Mouse (Mus musculus) gastrocnemius, postnatal 14 days (tissue): ENCODE data around the gene Lypd6b. TPM values are rescaled to one million over a fixed set of nuclear protein-coding genes. Genes with fewer than 3 reads are reported as not detected.

Experiments used
- DNase-seq: peaks from one replicate; pipeline ENCODE4 v3.0.0; 2021; ENCODE audit warnings: mixed read lengths
- intact Hi-C: fragments of 180-260 bp; cut with DNase I; formaldehyde crosslinking; loops from one replicate; pipeline ENCODE4 v1.15.1; 2025; ENCODE audit warnings: low total_unique reads
- long read RNA-seq, 2 experiments: library from polyadenylated mRNA; stranded (forward); transcript quantifications; one replicate each; pipeline ENCODE4 v2.0.0; 2021
- total RNA-seq, 2 experiments: library from RNA; stranded (reverse); gene quantifications; 2 replicates each; pipeline ENCODE4 v1.2.3; 2021

The Lypd6b gene
- total RNA-seq = not detected
- long read RNA-seq, experiment 1 = 0 reads
- long read RNA-seq, experiment 2 = 0 reads

DNA sequence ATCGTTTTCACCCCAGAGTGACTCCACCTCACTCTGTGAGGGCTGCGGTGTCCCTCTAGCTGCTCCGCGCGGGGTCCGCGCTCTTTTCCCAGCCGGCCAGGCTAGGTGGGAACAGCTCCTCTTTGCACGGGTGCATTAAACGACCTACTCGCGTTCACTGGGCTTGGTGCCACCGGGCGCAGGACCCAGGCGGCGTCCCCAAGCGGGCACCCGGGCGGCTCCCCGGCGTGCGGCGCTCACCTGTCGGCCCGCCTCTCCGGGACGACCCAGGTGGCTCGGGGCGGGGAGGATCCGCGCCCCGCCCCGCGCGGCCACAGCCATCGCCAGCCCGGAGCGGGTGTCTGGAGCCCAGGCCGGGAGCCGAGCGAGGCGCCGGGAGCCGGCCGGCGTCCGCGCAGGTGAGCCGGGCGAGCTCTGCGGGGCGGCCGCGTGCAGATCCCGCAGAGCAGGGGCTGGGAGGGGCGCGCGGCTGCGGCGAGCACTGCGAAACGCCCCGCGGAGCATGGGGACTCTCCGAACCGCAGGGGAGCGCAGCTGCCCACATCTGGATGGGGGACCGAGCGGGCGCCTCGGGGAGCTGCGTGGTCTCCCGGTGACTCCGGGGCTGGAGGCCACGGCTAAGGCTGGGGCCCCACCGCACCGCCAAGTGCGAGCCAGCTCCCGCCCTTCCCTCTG lies at the start of gene Lypd6b:
Gene Lypd6b, plus strand, starts transcription at position 313 of the 675 bp plus-strand sequence.
- DNase-seq = peak; percentile 9
- intact Hi-C loops = no loop called here

DNA sequence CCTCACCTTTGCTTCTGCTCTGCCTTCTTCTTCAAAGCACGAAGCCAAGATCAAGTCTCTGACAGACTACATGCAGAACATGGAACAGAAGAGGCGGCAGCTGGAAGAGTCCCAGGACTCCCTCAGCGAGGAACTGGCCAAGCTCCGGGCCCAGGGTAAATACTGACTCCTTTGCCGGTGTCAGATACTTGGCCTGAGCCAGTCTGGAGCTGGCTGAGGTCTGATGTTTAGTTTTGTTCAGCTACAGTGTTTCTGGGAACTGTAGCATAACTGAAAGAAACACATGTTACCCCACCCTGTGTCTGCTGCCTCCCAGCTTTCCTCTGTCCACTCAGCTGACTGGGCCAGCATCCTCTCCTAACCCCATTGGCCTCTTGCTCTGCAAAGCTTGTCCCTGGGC lies 48.4 kb upstream of the Lypd6b start:
- intact Hi-C loops = no loop called here
- peak; percentile 25 for DNase-seq

DNA sequence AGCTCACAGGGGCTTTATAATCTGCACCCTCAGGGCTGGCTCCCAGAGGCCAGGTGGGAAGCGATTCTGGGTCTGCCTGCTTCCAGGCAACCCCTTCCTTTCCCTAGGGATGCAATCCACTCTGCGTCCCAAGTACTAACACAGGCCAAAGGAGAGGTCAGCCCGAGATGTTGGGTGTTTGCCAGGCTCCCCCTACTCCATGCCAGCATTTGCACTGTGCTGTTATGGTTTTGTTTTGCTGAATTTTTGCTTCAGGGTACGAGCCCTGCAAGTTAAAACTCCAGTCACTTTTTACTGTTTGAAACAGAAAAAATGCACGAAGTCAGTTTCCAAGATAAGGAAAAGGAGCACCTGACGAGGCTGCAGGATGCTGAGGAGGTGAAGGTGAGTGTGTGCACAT lies 46.5 kb upstream of the Lypd6b start:
- intact Hi-C loops = no loop called here
- DNase-seq = no peak

DNA sequence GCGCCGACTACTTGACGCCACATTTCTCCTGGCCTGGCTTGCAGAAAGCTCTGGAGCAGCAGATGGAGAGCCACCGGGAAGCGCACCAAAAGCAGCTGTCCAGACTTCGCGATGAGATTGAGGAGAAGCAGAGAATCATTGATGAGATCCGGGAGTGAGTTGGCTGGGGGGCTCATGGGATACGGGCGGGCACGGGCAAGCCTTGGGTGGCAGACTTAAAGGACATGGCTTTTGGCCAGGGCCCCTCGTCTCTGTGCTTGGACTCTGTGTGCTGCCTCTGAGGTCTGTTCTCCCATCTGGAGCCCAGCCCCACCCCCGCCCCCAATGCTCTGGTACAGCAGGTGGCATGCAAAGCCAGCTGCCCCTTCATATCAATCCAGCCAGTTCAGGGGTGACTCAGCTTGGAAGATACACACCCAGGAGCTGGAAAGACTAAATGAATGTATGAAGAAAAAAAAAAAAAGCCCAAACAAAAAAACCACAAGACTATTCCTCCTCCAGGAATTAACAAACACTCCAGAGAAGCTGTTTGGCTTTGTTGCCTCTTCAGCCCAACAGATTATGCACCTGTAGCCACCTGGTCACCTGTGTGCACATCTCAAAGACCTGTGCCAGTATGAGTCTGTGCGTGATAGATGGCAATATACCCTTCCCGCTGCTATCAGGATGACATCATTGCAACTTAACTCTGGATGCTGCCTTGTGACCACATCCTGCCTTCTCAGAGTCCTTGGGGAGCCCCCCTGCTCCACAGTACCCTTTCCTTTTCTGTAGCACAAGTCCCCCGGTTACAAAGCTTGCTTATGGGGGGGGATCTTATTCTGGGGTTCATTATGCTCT lies 45.4 kb upstream of the Lypd6b start:
- intact Hi-C loops = no loop called here

DNA sequence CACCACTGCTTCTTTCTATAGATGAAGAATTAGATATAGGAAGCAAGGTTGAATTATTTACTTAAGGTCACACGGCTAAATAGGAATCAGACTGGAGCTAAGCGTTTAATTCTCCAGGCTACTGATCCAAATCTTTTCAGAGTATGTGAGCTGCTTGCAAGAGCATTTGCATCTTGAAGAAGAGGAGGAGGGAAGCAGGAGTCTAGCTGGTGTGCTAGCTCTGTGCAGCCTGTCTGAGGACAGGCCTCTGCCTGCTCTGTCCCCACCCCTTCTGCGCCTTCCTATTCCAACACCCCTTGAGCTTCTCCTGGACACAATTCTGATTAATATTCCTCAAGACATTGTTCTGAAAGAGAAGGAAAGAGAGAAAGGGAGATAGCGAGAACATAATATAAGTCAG lies 44.6 kb upstream of the Lypd6b start:
- no peak for DNase-seq
- intact Hi-C loops = no loop called here

More for the DNA sequence above, 45.4 kb upstream of the Lypd6b start:
- no peak for DNase-seq

DNA sequence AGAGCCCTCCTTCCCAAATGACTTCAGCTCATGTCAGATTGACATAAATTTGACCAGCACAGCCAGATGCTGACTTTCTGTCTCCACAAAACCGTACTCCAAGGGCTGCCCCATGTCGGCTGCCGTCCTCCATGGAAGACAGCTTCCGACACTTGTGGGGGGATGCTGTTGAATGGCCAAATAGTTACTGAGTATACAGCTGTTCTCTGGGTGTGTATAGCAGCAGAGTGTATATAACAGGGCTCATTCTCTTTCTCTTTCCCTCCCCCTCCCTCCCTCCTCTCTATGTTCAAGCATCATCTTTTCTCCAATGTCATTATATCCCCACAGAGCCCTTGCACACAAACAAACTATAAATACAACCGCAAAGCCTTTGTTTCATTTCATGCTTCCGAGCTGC lies 43.7 kb upstream of the Lypd6b start:
- intact Hi-C loops = no loop called here
- no peak for DNase-seq

DNA sequence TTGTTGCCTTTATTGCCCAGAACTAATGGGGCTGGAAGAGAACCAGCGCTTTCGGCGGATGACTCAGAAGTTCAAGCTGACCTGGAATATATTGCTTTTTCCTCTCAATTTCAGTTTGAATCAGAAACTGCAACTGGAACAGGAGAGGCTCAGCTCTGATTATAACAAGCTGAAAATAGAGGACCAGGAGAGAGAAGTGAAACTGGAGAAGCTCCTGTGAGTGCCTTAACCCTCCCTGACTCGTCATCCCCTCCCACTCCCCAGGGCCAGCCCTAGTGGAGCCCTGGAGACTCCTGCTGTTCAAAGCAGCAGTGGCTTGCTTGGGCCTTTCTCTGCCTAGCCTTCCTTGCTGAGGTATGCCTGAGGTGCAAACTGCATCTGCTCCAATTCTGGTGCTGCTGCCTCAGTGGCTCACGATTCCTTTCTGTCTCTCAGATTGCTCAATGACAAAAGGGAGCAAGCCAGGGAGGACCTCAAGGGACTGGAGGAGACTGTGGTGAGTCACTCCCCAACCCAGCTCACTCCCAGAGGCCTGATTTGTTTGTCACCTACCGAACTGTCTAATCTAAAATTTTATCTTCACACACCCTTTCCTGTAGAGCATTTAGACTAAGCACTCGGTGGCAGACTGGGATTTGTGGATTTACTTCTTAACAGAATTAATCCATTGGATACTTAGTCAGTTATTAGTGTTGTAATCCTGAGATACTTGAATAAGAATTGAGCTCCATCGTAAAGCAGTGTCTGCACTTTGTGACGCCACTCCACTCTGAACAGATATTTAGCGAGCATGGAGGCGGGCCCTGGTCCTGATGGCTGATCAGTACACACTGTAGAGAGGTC lies 43.0 kb upstream of the Lypd6b start:
- intact Hi-C loops = no loop called here
- peak; percentile 19 for DNase-seq

DNA sequence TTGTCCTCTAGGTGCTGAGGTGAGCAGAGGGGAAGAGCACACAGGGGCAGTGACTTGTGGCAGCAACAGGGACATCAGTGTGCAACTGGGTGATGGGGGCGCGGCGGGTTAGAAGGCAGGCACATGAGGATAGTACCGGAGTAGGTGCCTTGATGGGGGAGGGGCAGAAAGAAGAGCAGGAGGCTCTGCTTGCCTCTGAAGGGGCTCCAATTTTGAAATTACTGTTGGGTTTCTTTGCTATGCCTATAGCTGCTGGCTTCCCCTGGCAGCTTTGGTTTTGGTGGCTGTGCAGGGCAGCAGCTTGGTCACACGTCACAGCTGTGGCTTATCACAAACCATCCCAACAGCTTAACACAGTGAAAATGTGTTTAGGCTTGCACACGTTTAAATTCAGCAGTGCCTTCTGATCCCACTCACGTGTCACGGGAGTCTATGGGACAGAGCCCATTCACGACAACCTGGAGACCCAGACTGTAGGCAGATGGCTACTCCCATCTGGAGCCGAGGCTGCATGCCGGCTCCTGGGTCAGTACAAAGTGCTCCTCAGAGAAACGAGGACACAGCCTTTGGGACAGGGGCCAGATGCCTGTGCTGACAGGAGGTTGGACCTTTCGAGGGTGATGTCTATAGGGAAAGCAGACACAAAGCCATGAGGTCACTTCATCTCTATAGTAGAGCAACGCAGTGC lies 42.2 kb upstream of the Lypd6b start:
- DNase-seq = no peak
- intact Hi-C loops = no loop called here

DNA sequence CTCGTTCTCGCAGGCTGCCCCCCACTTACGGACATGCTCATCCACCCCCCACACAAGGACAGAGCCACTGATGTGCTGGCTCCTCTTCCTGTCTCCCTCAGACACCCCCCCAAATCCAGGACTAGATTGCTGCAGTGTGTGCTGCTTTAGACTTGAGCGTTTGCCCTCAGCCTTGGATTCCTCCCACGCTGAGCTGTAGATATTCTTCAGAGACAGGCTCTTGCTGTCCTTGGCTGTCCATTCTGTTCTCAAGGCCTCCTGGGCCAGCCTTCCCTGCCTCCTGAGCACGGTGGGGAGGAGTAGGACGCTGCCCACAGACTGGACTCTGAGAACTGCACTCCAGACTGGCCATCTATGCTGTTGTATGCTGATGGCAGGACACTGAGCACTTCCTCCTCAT lies 40.5 kb upstream of the Lypd6b start:
- intact Hi-C loops = no loop called here

DNA sequence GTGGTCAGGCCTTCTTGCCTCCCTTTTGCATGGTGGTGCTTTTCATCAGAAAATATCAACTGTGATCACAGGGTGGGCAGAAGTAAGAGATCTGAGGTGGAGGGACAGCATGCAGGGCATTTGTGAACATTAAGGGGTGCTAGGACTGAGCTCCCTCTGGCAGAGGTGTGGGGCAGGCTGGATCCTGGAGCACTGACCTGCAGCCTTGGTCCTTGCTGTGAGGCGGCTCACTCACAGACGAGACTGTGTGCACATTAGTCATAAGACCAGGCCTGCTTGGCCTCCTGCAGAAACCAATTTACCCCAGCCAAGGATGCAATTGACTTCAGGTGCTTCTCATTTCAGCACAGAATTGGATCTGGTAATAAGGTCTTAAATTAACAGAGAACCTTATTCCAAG lies 39.8 kb upstream of the Lypd6b start:
- intact Hi-C loops = no loop called here
- DNase-seq = no peak

More for the DNA sequence above, 40.5 kb upstream of the Lypd6b start:
- no peak for DNase-seq

DNA sequence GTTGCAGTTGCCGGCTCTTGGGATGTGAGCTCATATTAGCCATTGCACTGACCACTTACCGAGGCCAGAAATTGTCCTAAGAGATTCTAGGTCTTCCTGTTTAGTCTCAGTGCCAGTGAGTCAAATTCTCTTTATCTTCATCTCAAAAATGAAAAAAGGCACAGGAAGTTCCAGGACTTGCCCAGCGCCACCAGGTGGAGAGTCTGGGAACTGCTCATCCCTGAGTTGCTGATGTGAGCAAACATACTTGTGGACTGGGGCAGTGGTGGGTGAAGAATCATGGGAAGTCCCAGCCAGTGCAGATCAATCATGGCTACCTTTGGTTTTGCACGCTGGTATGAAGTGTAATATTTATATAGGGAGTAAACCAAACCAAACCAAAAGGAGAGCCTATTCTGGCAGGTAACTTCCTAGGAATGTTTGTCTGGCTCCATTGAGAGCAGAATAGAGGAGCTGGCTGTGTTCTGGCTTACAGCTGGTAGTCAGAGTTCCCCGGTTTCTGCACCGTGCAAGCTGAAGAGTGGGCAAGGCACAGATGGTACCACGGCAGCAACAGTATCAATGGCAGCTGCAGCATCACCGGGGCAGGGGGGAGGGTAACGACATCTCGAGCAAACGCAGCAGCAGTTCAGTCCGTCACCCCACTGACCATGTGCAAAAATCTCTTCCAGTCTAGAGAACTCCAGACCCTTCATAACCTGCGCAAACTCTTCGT lies 38.7 kb upstream of the Lypd6b start:
- intact Hi-C loops = no loop called here
- DNase-seq = no peak

DNA sequence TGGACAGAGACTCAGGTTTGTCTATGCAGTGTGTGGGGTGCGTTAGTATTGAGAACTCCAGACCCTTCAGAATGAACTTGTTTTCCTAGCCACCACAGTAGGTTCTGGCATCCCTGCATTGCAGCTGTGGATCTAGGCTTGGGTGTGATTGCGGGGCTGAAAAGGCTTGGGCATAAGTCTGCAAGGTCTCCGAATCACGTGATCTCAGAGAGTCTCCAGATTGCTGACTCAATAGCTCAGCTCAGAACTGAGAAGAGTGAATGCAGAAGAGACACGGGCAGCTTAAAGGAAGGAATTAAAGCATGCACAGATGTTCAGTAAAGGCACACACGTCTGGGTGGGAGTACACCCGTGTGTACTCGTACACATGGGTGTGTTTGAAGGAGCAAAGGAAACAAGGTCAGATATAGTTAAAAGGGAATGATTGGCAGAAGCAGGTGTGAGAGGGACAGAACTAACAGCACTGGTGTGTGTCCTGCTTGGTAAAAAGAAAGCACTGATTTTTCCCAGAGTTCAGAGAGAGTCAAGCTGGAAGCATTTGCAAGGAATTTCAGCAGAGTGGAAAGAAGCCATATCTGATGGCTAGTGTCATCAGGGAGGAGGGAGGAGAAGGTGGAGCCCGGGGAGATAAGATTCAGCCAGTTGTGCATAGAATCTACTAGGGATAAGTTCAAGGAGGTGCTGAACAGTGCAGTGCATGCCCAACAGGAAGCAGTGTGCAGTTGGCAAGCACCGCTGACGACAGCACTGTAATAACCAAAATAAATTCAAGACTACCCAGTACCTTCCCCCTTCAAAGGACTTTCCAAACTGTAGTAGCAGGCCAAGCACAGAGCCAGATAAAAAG lies 37.5 kb upstream of the Lypd6b start:
- no peak for DNase-seq
- intact Hi-C loops = no loop called here

DNA sequence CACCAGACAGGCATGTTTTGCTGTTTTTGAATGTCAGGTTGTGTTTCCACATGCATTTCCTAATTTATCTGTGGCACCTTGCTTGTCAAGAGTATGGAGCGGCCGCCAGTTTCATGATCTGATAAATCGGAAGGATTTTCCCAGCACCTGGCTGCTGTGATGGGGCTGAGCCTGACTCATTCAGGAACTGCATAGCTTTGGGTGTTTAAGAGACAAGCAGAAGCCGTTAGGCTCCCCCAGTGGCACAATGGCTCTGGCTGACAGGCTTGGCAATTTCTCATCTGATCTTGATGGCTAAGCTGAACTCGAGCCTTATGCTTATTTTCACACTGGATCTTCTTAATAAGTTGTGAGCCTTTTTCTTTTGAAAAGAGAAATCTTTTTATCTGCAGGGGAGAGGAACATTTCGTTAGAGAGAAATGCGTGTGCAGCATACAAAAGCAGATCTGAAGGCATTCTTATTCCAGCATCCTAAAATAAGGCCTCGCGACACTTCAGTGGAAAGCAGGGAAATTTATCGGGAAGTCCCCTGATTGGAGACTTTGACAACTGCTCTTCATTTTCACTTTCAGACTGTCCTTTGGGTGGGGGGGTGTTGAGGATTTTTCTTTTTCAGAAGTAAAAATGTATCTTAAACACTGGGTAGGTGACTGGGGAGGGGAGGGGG lies 35.8 kb upstream of the Lypd6b start:
- intact Hi-C loops = no loop called here

DNA sequence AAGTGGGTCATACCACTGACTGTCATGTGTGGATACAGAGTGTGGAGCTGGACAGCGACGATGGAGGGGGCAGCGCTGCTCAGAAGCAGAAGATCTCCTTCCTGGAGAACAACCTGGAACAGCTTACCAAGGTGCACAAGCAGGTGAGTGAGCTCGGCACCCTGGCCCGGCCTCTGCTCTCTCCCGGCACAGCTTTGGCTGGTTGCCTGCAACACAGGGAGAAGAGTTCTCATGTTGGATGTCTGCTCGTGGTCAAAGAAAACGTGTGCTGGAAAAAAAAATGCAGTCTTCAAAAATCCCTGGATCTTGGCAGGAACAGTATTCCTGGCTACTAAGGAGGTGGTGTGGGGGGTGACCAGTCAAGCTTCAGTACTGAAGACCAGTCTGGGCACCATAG lies 35.3 kb upstream of the Lypd6b start:
- intact Hi-C loops = no loop called here
- DNase-seq = no peak

More for the DNA sequence above, 35.8 kb upstream of the Lypd6b start:
- DNase-seq = no peak

DNA sequence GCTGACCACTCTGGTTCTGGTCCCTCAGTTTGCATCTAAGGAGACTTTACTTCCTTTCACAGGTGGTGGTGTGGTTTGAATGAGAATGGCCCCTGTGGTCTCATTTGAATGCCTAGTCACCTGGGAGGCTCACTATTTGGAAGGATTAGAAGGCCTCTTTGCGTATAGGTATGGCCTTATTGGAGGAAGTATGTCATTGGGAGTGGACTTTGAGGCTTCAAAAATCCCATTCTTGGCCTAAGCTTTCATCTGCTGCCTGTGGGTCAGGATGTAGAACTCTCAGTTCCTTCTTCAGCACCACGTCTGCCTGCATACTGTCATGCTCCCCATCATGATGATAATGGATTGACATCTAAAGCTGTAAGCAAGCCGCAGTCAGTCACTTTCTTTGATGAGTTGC lies 34.4 kb upstream of the Lypd6b start:
- intact Hi-C loops = no loop called here
- DNase-seq = no peak

DNA sequence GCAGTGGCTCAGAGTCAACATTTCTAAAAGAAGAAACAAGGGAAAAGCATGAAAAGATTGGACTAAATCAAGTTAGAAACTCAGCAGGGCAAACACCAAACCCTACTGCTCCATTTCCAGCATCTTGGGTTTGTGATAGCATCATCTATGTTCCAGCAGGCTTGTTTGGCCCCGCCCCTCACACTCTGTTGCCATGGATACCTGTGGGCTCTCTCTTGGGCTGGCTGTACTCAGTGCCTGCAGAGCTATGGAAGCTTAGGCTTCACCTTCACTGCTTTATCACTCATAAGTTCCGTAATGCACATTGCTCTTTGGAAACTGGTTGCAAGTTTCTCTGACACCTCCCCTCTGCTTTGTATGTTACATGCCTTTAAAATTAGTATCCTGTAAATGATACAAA lies 32.4 kb upstream of the Lypd6b start:
- no peak for DNase-seq
- intact Hi-C loops = no loop called here

DNA sequence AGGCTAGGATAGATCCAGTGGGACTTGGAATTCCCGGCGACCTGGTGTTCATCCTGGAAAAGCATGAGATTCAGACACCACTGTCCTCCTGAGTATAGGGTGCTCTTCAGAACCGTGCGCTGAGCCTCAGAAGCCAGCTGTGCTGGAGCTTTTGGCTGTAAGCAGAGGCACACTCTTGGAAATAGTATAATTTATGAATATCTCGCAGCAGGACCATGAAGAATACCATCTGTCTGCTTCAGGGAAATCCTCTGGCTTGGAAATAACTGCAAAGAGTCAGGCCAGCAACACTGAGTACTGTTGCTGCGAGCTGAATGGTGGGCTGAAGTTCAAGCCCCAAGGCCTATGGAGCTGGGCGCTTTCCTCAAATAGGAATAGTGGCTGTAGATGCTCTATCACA lies 29.9 kb upstream of the Lypd6b start:
- intact Hi-C loops = no loop called here
- DNase-seq = no peak
